Mouse (Mus musculus) large intestine, adult 2 months (tissue): ENCODE results near the gene Zfhx3. TPM values are rescaled to one million over a fixed set of nuclear protein-coding genes. Genes with fewer than 3 reads are reported as not detected.

Experiments
- DNase-seq: peaks from one replicate; pipeline ENCODE4 v3.0.0-alpha.2; 2012; ENCODE audit warnings: low read depth, low spot score
- WGBS: fragments of 180-500 bp; shearing (Covaris S2); methylation state at CpG from one replicate; pipeline ENCODE4 v1.1.7; 2018; 5-methylcytosine and 5-hydroxymethylcytosine counted together
- polyA plus RNA-seq: library from polyadenylated mRNA; depleted of rRNA; stranded (reverse); fragments of >200 nt; gene quantifications from 2 replicates; pipeline ENCODE4 v1.2.3, GENCODE M21; 2012

Zfhx3 gene
- polyA plus RNA-seq, 1 experiment: 0.95 TPM

- 87% methylated on average over 15 of the region's 15 CpGs for WGBS
- DNase-seq: no peak
Observed at GRCm38 (mm10) chr8:108999297-109000249, 1057.1 kb downstream of the Zfhx3 start.

- DNase-seq: no peak
- 90% methylated on average over 9 of the region's 9 CpGs for WGBS
Observed at GRCm38 (mm10) chr8:109001031-109001430, 1058.6 kb downstream of the Zfhx3 start.

GRCm38 (mm10) chr8:109001923-109002322, 1059.5 kb downstream of the Zfhx3 start:
- DNase-seq: no peak
- 79% methylated on average over 5 of the region's 5 CpGs for WGBS

- peak; percentile 25 for DNase-seq
- 25% methylated on average over 9 of the region's 9 CpGs for WGBS
Observed at GRCm38 (mm10) chr8:109006986-109007385, 1064.5 kb downstream of the Zfhx3 start.
